Mouse (Mus musculus): Measurements from ENCODE around the gene Tifa. TPM values are rescaled to one million over a fixed set of nuclear protein-coding genes. Genes with fewer than 3 reads are reported as not detected.
A peak's percentile ranks its signal among the peaks of the same experiment; 100 is the strongest.

The Tifa gene
- total RNA-seq, 2 experiments from 2014 or later = 49.4 to 51.3 TPM

GRCm38 (mm10) chr3:127853431-127854206, 64.0 kb downstream of the Tifa start:
- peak; percentile 95 for ATAC-seq (replicated peaks; ENCODE audit: poor library complexity, severe bottlenecking)

DNA sequence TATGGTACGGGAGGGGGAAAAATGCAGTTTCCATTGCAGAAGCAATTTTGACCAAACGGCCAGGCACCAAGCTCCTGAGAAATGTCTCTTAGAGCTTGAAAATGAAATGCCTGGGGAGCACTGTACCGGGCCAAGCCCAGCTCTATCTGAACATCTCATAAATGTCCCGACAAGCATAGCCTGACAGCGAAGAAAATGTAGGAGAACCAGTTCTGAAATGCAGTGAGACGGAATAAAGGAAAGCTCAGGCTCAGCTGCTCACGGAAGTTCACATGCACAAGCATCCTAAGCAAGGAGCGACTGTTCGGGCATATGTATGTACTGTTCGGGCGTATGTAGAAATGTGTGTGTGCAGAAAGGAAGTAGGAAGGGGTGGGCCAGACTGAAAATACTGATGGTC, 71.7 kb downstream of the Tifa start:
- no peak for ATAC-seq (replicated peaks; ENCODE audit: poor library complexity, severe bottlenecking)

- peak; percentile 80 for ATAC-seq (replicated peaks; ENCODE audit: poor library complexity, severe bottlenecking)
Measured at GRCm38 (mm10) chr3:127862479-127862878, 72.9 kb downstream of the Tifa start.

DNA sequence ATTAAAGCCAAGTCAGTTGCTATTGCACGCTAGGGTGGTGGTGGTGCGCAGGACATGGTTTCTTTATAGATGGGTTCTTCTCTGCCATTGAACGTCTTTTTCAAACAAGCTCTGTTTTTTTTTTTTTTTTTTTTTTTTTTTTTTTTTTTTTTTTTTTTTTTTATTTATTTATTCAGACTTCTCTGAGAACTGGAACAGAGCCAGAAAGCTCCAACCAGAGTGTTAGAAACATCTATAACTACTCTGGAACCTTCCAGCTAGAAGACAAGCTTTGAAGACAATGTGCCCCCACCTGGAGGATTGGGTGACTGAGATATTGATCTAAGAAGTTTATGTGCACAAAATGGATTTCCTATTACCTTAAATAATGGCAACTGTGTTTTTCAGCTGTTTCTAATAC, 74.0 kb downstream of the Tifa start:
- ATAC-seq (replicated peaks; ENCODE audit: poor library complexity, severe bottlenecking) = no peak

DNA sequence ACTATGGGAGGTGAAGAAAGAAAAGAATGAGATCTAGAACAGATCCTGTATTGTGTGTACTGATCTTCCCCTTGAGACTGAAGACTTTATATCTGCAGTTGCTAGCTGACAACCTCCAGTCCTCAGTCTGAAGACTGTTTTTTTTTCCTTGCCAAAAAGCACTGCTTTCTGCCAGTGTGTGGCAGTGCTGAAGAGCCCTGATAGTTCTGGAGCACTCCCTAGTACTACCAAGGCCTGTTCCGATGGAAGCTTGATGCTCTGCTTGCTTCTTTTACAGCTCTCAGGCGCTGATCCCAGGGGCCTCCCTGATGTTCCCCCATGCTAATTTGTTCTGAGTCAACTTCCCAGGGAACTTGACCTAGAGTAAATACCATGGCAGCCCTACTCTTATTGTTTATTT, 74.6 kb downstream of the Tifa start:
- ATAC-seq (replicated peaks; ENCODE audit: poor library complexity, severe bottlenecking) = no peak

DNA sequence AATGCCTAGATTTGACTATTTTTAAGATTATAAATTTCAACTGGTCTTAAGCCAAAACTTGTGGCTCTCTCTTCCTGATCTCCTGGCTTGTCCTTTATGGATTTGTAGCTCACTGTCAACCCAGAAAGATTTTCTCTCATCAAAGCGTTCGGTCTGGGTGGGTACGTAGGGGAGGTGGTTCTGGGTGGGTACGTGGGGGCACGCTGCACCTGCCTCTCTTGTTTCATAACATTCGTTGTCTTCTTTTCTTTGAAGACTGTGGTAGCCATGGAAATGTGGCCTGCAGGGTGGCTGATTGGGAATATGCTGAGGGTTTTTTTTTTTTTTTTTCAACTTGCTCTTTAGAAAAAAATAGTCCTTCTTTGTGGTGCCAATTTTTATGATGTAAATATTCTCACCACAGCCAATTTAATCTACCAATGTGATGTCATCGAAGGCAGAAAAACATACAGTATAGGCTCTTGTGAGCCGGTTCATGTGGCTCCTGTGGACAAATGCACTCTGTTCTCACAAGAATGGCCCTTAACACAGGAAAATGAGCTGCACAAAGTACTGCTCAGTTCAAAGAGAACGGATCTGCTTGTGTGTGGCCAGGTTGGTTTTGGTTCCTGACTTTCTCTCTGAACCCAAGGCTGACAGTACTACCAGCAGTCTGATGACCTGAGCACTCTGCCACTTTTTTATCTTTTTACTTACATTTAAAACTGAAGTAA, 78.6 kb downstream of the Tifa start:
- ATAC-seq (replicated peaks; ENCODE audit: poor library complexity, severe bottlenecking) = no peak

- no peak for ATAC-seq (replicated peaks; ENCODE audit: poor library complexity, severe bottlenecking)
Measured at GRCm38 (mm10) chr3:127868880-127869279, 79.3 kb downstream of the Tifa start.

DNA sequence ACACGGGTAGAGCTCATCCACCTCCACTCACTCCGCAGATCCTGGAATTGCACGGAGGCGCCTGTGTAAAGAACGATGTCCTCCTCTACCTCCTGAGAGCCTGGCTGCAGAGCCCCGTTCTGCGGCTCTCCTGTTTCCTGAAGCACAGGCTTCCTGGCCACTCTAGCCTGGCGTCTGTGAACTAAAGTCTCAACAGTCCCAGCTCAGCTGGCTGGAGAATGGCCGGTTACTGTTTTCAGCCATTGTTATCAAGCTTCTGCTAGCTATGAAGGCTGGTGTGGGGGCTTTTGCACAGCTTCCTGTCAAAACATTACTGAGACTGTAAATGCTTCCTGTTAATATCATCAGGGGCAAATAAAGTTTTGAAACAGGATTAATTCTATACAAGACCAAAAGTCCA, 82.0 kb downstream of the Tifa start:
- peak; percentile 12; the same call in 1 of the 2 replicates for ATAC-seq (replicated peaks; ENCODE audit: poor library complexity, severe bottlenecking)

DNA sequence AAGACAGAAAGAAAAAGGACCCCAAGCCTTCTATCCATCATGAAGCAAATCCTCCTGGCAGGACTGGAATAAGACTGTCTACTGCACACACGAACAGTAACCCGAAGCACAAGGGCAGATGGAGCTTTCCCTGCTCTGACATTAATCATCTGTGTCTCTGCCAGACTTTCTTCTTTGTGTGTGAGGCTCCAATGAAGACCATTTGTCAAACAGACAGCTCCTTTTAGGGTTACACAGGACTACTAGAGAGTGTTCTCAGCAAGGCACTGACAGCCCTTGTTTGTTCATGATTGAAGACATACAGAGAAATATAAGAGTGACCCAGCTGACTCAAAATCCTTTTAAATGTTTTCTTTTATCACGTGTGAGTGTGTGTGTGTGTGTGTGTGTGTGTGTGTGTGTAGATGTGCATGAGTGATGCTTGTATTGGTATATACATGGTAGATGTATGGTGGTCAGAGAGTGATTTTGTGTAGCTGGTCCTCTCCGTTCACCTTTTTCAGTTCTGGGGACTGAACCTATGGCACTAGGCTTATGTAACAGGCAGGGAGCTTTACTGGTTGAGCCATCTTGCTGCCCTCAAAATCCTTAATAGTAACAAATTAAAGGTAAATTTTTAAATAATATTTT, 84.8 kb downstream of the Tifa start:
- ATAC-seq (replicated peaks; ENCODE audit: poor library complexity, severe bottlenecking) = no peak

GRCm38 (mm10) chr3:127875059-127875458, 85.5 kb downstream of the Tifa start:
- no peak for ATAC-seq (replicated peaks; ENCODE audit: poor library complexity, severe bottlenecking)

GRCm38 (mm10) chr3:127875509-127875908, 85.9 kb downstream of the Tifa start:
- ATAC-seq (replicated peaks; ENCODE audit: poor library complexity, severe bottlenecking) = no peak

- no peak for ATAC-seq (replicated peaks; ENCODE audit: poor library complexity, severe bottlenecking)
Measured at GRCm38 (mm10) chr3:127879968-127880367, 90.4 kb downstream of the Tifa start.

DNA sequence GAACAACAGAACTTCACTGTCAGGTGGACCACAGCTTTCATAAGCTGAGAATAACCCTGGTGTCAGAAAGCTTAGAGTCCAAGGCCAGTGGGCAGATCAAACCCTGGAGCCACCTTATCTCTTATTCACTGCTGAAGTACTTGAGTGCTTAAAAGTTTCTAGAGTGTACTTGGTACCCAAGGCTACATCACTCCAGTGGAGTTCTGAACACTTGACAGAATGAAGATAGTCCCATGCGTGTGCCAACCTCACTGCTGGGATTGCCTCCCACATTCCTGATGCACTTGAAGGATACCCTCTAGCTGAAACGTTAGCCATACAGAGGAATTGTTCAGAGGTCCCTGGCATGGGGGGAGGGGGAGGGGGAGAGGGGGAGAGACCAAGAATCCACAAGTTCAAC, 92.1 kb downstream of the Tifa start:
- no peak for ATAC-seq (replicated peaks; ENCODE audit: poor library complexity, severe bottlenecking)

Other genes with a start within 250 kb of the Tifa start
- gene Larp7, start 236.5 kb upstream of the Tifa start, total RNA-seq (2014; fragmentation: Nextera tagmentation) = 55.2 and 76.0 TPM in 2 replicates
- gene Larp7, start 236.5 kb upstream of the Tifa start, total RNA-seq (2017) = 106 and 126 TPM in 2 replicates
- 26.1 and 30.8 TPM in 2 replicates for gene Zgrf1, start 236.3 kb upstream of the Tifa start, total RNA-seq (2014; fragmentation: Nextera tagmentation)
- gene Zgrf1, start 236.3 kb upstream of the Tifa start, total RNA-seq (2017) = 23.1 and 30.6 TPM in 2 replicates
- gene Neurog2, start 156.7 kb upstream of the Tifa start, total RNA-seq (2014; fragmentation: Nextera tagmentation) = not detected in 2 replicates
- not detected in 2 replicates for gene Neurog2, start 156.7 kb upstream of the Tifa start, total RNA-seq (2017)
- 10.5 and 16.1 TPM in 2 replicates for gene Alpk1, start 9.3 kb upstream of the Tifa start, total RNA-seq (2014; fragmentation: Nextera tagmentation)
- gene Alpk1, start 9.3 kb upstream of the Tifa start, total RNA-seq (2017) = 14.9 and 19.7 TPM in 2 replicates
- 56.0 and 88.6 TPM in 2 replicates for gene Ap1ar, start 47.7 kb downstream of the Tifa start, total RNA-seq (2014; fragmentation: Nextera tagmentation)
- 57.4 and 59.7 TPM in 2 replicates for gene Ap1ar, start 47.7 kb downstream of the Tifa start, total RNA-seq (2017)
- 16.4 and 18.0 TPM in 2 replicates for gene Fam241a, start 106.5 kb downstream of the Tifa start, total RNA-seq (2014; fragmentation: Nextera tagmentation)
- gene Fam241a, start 106.5 kb downstream of the Tifa start, total RNA-seq (2017) = 20.0 and 28.2 TPM in 2 replicates

Data from granulocyte monocyte progenitor cell, adult 5-6 weeks (primary cell).